Mouse (Mus musculus) intestine, postnatal 0 days (tissue): ENCODE measurements around the gene 1700019D03Rik. TPM values are rescaled to one million over a fixed set of nuclear protein-coding genes. Genes with fewer than 3 reads are reported as not detected.
A peak's percentile ranks its signal among the peaks of the same experiment; 100 is the strongest.

Experiments
- ATAC-seq: fragments of 200-750 bp; cut with Nextera tagmentation; 2 replicates; pipeline ENCODE4 v1.8.0; 2017; ENCODE audit warnings: mild to moderate bottlenecking, moderate TSS enrichment, moderate library complexity
- H3K27ac ChIP-seq: fragments of 300-500 bp; sonication (generic); 2 replicates; pipeline ENCODE4 v1.5.1; 2014; ENCODE audit warnings: mild to moderate bottlenecking, low read depth, low read length, moderate library complexity
- H3K27me3 ChIP-seq: fragments of 300-500 bp; sonication (generic); replicated peaks from 2 replicates; pipeline ENCODE4 v1.6.1; 2014; ENCODE audit warnings: low read length, mixed read lengths; ENCODE audit not compliant: control insufficient read depth, insufficient read depth
- H3K36me3 ChIP-seq: fragments of 300-500 bp; sonication (generic); 2 replicates; pipeline ENCODE4 v1.6.1; 2014; ENCODE audit warnings: mild to moderate bottlenecking, moderate library complexity; ENCODE audit not compliant: control insufficient read depth, insufficient read depth
- H3K4me1 ChIP-seq: fragments of 300-500 bp; sonication (generic); replicated peaks from 2 replicates; pipeline ENCODE4 v1.6.1; 2014; ENCODE audit warnings: antibody characterized with exemption, low read length, mixed read lengths; ENCODE audit not compliant: control insufficient read depth, insufficient read depth
- H3K4me2 ChIP-seq: fragments of 300-500 bp; sonication (generic); replicated peaks from 2 replicates; pipeline ENCODE4 v1.6.1; 2014; ENCODE audit warnings: low read depth, mild to moderate bottlenecking, moderate library complexity
- H3K4me3 ChIP-seq: fragments of 300-500 bp; sonication (generic); 2 replicates; pipeline ENCODE4 v1.5.1; 2014; ENCODE audit warnings: low read depth, low read length
- H3K9ac ChIP-seq: fragments of 300-500 bp; sonication (generic); 2 replicates; pipeline ENCODE4 v1.6.1; 2014; ENCODE audit warnings: mild to moderate bottlenecking, low read depth, low read length
- H3K9me3 ChIP-seq: fragments of 300-500 bp; sonication (generic); 2 replicates; pipeline ENCODE4 v1.6.1; 2016; ENCODE audit warnings: mixed run types; ENCODE audit not compliant: control insufficient read depth
- CTCF ChIP-seq: sonication (generic); IDR thresholded peaks from 2 replicates; pipeline ENCODE4 v1.5.1; 2016; ENCODE audit warnings: low read depth, mild to moderate bottlenecking, control low read depth, antibody characterized with exemption, moderate library complexity
- WGBS: fragments of 180-500 bp; shearing (Covaris S2); extraction: QIAGEN DNeasy Blood & Tissue Kit; methylation state at CpG from one replicate; pipeline ENCODE4 v1.1.7; 2014; 5-methylcytosine and 5-hydroxymethylcytosine counted together
- polyA plus RNA-seq: library from polyadenylated mRNA; unstranded; fragments of >200 nt; fragmentation: Nextera tagmentation; extraction: Ambion mirVana; gene quantifications from 2 replicates; pipeline ENCODE4 v1.2.1, GENCODE M21; 2015

1700019D03Rik gene
- polyA plus RNA-seq, 1 experiment from 2014 or later = 30.5 TPM

- Histone ChIP-seq H3K36me3 (no peaks in the 10 kb centered on the region), H3K9ac (no peak overlapping the region), H3K27ac (no peak overlapping the region), H3K4me1 (no peaks in the 10 kb centered on the region), H3K4me2 (no peak overlapping the region), H3K27me3 (no peaks in the 10 kb centered on the region), H3K4me3 (no peak overlapping the region), H3K9me3 (no peaks in the 10 kb centered on the region)
- no peak for ATAC-seq
- WGBS = 77% methylated on average over 6 of the region's 6 CpGs
- no peak for TF ChIP-seq CTCF
Observed at GRCm38 (mm10) chr1:53014716-53015115, 5.3 kb downstream of the 1700019D03Rik start.

GRCm38 (mm10) chr1:52986692-52987091 lies 33.3 kb downstream of the 1700019D03Rik start:
- WGBS = 72% methylated on average over 5 of the region's 5 CpGs
- H3K9ac ChIP-seq = no peak overlapping the region
- H3K4me1 ChIP-seq = no peaks in the 10 kb centered on the region
- no peaks in the 10 kb centered on the region for H3K36me3 ChIP-seq
- no peak overlapping the region for H3K4me3 ChIP-seq
- H3K27me3 ChIP-seq = no peaks in the 10 kb centered on the region
- no peak for ATAC-seq
- TF ChIP-seq CTCF = no peak
- no peak overlapping the region for H3K4me2 ChIP-seq
- no peak overlapping the region for H3K27ac ChIP-seq
- no peaks in the 10 kb centered on the region for H3K9me3 ChIP-seq

DNA sequence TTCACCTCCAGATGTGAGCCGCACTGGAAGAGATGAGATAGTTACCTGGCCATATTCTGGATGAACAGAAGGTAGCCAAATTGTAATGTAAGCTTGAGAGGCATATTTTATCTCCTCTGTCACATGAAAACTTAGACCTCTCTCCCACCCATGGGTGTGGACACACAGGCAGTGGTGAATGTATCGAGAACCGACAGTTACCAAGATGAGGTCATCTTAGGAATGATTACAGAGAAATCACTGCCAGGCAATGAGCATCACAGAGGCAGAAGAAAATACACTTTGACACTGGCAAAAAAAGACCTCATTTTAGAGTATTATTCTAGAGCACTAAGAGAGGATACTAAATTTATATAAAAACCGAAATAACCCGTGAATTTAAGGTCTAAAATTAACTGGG lies 46.8 kb downstream of the 1700019D03Rik start:
- WGBS = 66% methylated on average over 5 of the region's 5 CpGs
- H3K9me3 ChIP-seq = no peaks in the 10 kb centered on the region
- TF ChIP-seq CTCF = no peak
- H3K4me2 ChIP-seq = no peak overlapping the region
- H3K27ac ChIP-seq = no peak overlapping the region
- no peak overlapping the region for H3K4me3 ChIP-seq
- ATAC-seq = no peak
- no peaks in the 10 kb centered on the region for H3K4me1 ChIP-seq
- H3K36me3 ChIP-seq = no peaks in the 10 kb centered on the region
- H3K9ac ChIP-seq = no peak overlapping the region
- no peaks in the 10 kb centered on the region for H3K27me3 ChIP-seq

GRCm38 (mm10) chr1:52971881-52972503 lies 48.0 kb downstream of the 1700019D03Rik start:
- Histone ChIP-seq H3K36me3 (no peaks in the 10 kb centered on the region), H3K27ac (no peak overlapping the region), H3K27me3 (no peaks in the 10 kb centered on the region), H3K4me2 (no peak overlapping the region), H3K4me3 (no peak overlapping the region), H3K9ac (no peak overlapping the region), H3K4me1 (no peaks in the 10 kb centered on the region), H3K9me3 (no peaks in the 10 kb centered on the region)
- 81% methylated on average over 2 of the region's 2 CpGs for WGBS
- TF ChIP-seq CTCF = no peak
- no peak for ATAC-seq

DNA sequence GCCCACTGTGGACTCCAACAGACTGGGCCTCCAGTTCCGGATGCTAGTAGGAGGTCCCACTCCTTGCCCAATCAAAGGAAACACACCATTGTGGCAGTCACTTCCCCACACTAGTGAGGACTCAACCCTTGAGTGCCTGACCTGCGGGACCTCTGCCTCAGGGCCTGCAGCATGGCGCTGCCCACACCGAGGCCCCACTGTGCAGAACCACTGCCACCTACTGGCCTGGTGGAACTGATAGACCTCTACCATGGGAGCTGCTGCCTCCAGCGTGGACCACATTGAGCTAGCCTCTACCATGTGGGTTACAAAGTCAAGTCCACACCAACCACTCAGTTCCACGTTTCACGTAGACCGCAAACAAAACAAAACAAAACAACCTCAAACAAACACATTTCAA lies 55.4 kb downstream of the 1700019D03Rik start:
- Histone ChIP-seq H3K4me1 (no peaks in the 10 kb centered on the region), H3K27ac (no peak overlapping the region), H3K4me3 (no peak overlapping the region), H3K9me3 (no peaks in the 10 kb centered on the region), H3K36me3 (no peaks in the 10 kb centered on the region), H3K4me2 (no peak overlapping the region), H3K27me3 (no peaks in the 10 kb centered on the region), H3K9ac (no peak overlapping the region)
- TF ChIP-seq CTCF = peak; percentile 67
- 75% methylated on average over 8 of the region's 8 CpGs for WGBS
- ATAC-seq = no peak

- Histone ChIP-seq H3K36me3 (no peaks in the 10 kb centered on the region), H3K4me2 (no peak overlapping the region), H3K4me3 (no peak overlapping the region), H3K27ac (no peak overlapping the region), H3K27me3 (no peaks in the 10 kb centered on the region), H3K9me3 (no peaks in the 10 kb centered on the region), H3K9ac (no peak overlapping the region), H3K4me1 (no peaks in the 10 kb centered on the region)
- no peak for TF ChIP-seq CTCF
- WGBS = 83% methylated on average over 2 of the region's 2 CpGs
- ATAC-seq = no peak
Observed at GRCm38 (mm10) chr1:52963097-52963496, 56.9 kb downstream of the 1700019D03Rik start.

DNA sequence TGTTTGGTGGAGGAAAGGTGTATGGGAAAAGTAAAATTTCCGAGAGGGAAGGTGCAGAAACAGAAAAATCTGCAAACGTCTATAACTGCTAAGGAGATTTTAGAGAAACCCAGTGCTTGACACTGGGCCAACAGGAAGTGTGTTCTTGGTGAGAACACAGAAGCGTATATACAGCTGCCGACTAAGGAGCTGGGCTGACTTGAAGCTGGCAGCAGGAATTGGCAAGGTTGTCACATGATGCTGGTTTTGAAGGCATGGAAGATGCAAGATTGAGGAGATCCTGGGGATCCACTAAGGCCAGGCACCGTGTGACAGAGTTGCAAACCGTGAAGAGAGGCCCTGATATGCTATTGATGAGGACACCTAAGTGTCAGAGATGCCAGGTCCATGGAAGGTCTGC lies 59.8 kb downstream of the 1700019D03Rik start:
- WGBS = 68% methylated on average over 6 of the region's 6 CpGs
- no peaks in the 10 kb centered on the region for H3K9me3 ChIP-seq
- H3K27me3 ChIP-seq = no peaks in the 10 kb centered on the region
- no peak overlapping the region for H3K4me3 ChIP-seq
- no peak for ATAC-seq
- H3K4me1 ChIP-seq = no peaks in the 10 kb centered on the region
- no peak overlapping the region for H3K4me2 ChIP-seq
- H3K36me3 ChIP-seq = no peaks in the 10 kb centered on the region
- no peak for TF ChIP-seq CTCF
- H3K9ac ChIP-seq = no peak overlapping the region
- no peak overlapping the region for H3K27ac ChIP-seq
